ENCODE assay signal across 9 mouse cellular contexts in genomic region chr12:85825822-85826221, GRCm38 (mm10). TPM values are rescaled to one million over a fixed set of nuclear protein-coding genes. Genes with fewer than 3 reads are reported as not detected.
DNase-seq lines count a peak whose midpoint lies in the region; ATAC-seq lines count a peak whose summit lies in the region.
"Had no signal": no experiment of that assay in that cellular context is flagged by ENCODE, and none has a peak within 500 bp of the region (broad histone marks: within the 10 kb centered on the region; RNA-seq: fewer than 3 reads in every experiment).

No protein-coding gene starts in this region.

- no peak overlapping the region for H3K9ac ChIP-seq in liver, embryonic 11.5 days (ENCODE audit: low read depth, low read length)
- no peak overlapping the region for H3K9ac ChIP-seq in neural tube, embryonic 15.5 days (replicated peaks)

- H3K27ac ChIP-seq in liver, embryonic 11.5 days (ENCODE audit: low read depth, low read length): no peak overlapping the region
- H3K27ac ChIP-seq in neural tube, embryonic 15.5 days (replicated peaks): no peak overlapping the region

- H3K9me3 ChIP-seq in megakaryocyte, embryonic 14.5 days: no peaks in the 10 kb centered on the region
- H3K9me3 ChIP-seq in liver, embryonic 11.5 days (ENCODE audit: control insufficient read depth, low read length): no peaks in the 10 kb centered on the region
- H3K9me3 ChIP-seq in neural tube, embryonic 15.5 days (replicated peaks): no peaks in the 10 kb centered on the region

- H3K27me3 ChIP-seq in megakaryocyte, embryonic 14.5 days (replicated peaks): no peaks in the 10 kb centered on the region
- H3K27me3 ChIP-seq in liver, embryonic 11.5 days (replicated peaks; ENCODE audit: control insufficient read depth, insufficient read depth, low read length): no peaks in the 10 kb centered on the region
- no peaks in the 10 kb centered on the region for H3K27me3 ChIP-seq in neural tube, embryonic 15.5 days (replicated peaks)

- DNase-seq in heart, adult 11 months: peak; percentile 13
- DNase-seq in heart, postnatal 10 days: no peak
- DNase-seq in liver, embryonic 11.5 days (ENCODE audit: low spot score): no peak
- no peak for DNase-seq in gastrocnemius, postnatal 10 days
- no peak for DNase-seq in thymus, postnatal 0 days (ENCODE audit: low spot score)
- DNase-seq: spleen, adult 18-20 months had no signal

- WGBS in liver, embryonic 11.5 days: 63% methylated on average over 2 of the region's 2 CpGs
- 80% methylated on average over 2 of the region's 2 CpGs for WGBS in neural tube, embryonic 15.5 days

- peak overlapping the region; percentile 97 for H3K4me3 ChIP-seq in megakaryocyte, embryonic 14.5 days (replicated peaks)
- H3K4me3 ChIP-seq in liver, embryonic 11.5 days (ENCODE audit: low read depth, low read length): peak overlapping the region; percentile 70; the same call in 1 of the 2 replicates
- H3K4me3 ChIP-seq in neural tube, embryonic 15.5 days (replicated peaks): peak overlapping the region; percentile 80; the same call in 1 of the 2 replicates

- intact Hi-C loops in heart, postnatal 10 days (cut with DNase I): loop anchor here (10.0 kb wide), 1 partner anchor 481 kb away; no protein-coding TSS in a partner anchor

- peaks cover 54% of the 10 kb centered on the region for H3K36me3 ChIP-seq in megakaryocyte, embryonic 14.5 days (replicated peaks; ENCODE audit: low read length)
- peaks cover 4% of the 10 kb centered on the region; the same call in 1 of the 2 replicates for H3K36me3 ChIP-seq in liver, embryonic 11.5 days (ENCODE audit: control insufficient read depth, insufficient read depth, low read length)
- peaks cover 14% of the 10 kb centered on the region; the same call in 1 of the 2 replicates for H3K36me3 ChIP-seq in neural tube, embryonic 15.5 days

- H3K4me1 ChIP-seq in megakaryocyte, embryonic 14.5 days: peaks cover 61% of the 10 kb centered on the region
- peaks cover 4% of the 10 kb centered on the region; the same call in 1 of the 2 replicates for H3K4me1 ChIP-seq in liver, embryonic 11.5 days (replicated peaks; ENCODE audit: control insufficient read depth, insufficient read depth, low read length)
- H3K4me1 ChIP-seq in neural tube, embryonic 15.5 days: peaks cover 38% of the 10 kb centered on the region

- H3K4me2 ChIP-seq in liver, embryonic 11.5 days: peak overlapping the region; percentile 73
- peak overlapping the region; percentile 73 for H3K4me2 ChIP-seq in neural tube, embryonic 15.5 days

- no peak for ATAC-seq in megakaryocyte, adult 5-6 weeks (ENCODE audit: poor library complexity, severe bottlenecking)
- ATAC-seq in liver, embryonic 11.5 days (replicated peaks; ENCODE audit: low FRiP score): no peak
- no peak for ATAC-seq in neural tube, embryonic 15.5 days (ENCODE audit: low FRiP score)

RNA-seq across cellular contexts. Expression of gene Ttll5, which starts 1.4 kb away (rescaled TPM):
- 10 to 100 TPM; 14.2 to 15.3 TPM for total RNA-seq in heart, postnatal 10 days (2021)
- 5.8 and 6.6 TPM in 2 replicates for polyA plus RNA-seq in megakaryocyte, embryonic 14.5 days (2012; ENCODE audit: insufficient read depth, low replicate concordance)
- total RNA-seq in megakaryocyte, adult 5-6 weeks (2015): 7.2 and 7.7 TPM in 2 replicates
- 9.5 and 12.8 TPM in 2 replicates for total RNA-seq in megakaryocyte, adult 5-6 weeks (2017)
- polyA plus RNA-seq in liver, embryonic 11.5 days (2014; fragmentation: Nextera tagmentation; extraction: Ambion mirVana): 13.9 and 14.6 TPM in 2 replicates
- polyA plus RNA-seq in neural tube, embryonic 15.5 days (2015; fragmentation: Nextera tagmentation; extraction: Ambion mirVana): 10.7 and 14.9 TPM in 2 replicates
- total RNA-seq in gastrocnemius, postnatal 10 days (2021): 10 to 100 TPM in 1 of 2 experiments, 1 to 10 TPM in 1; 9.9 to 12.7 TPM
- 8.7 and 10.6 TPM in 2 replicates for polyA plus RNA-seq in thymus, postnatal 0 days (2015; fragmentation: Nextera tagmentation; extraction: Ambion mirVana)

RNA-seq across cellular contexts. Expression of gene Erg28, which starts 1.5 kb away (rescaled TPM):
- 10 to 100 TPM; 11.1 to 11.9 TPM for total RNA-seq in heart, postnatal 10 days (2021)
- 4.6 TPM in 1 of 2 replicates, not detected in the other for polyA plus RNA-seq in megakaryocyte, embryonic 14.5 days (2012; ENCODE audit: insufficient read depth, low replicate concordance)
- 51.8 and 56.9 TPM in 2 replicates for total RNA-seq in megakaryocyte, adult 5-6 weeks (2015)
- 65.9 and 78.8 TPM in 2 replicates for total RNA-seq in megakaryocyte, adult 5-6 weeks (2017)
- 138 and 141 TPM in 2 replicates for polyA plus RNA-seq in liver, embryonic 11.5 days (2014; fragmentation: Nextera tagmentation; extraction: Ambion mirVana)
- 109 and 110 TPM in 2 replicates for polyA plus RNA-seq in neural tube, embryonic 15.5 days (2015; fragmentation: Nextera tagmentation; extraction: Ambion mirVana)
- 10 to 100 TPM; 10.1 to 11.8 TPM for total RNA-seq in gastrocnemius, postnatal 10 days (2021)
- 83.8 and 92.9 TPM in 2 replicates for polyA plus RNA-seq in thymus, postnatal 0 days (2015; fragmentation: Nextera tagmentation; extraction: Ambion mirVana)

Comparison
In these comparisons a context has a peak if more than half of its experiments do, and no peak if none do; other contexts are left out.
1. RNA of gene Erg28, which starts 1.5 kb away (polyA plus RNA-seq): 138 to 141 TPM in liver, embryonic 11.5 days, 109 to 110 TPM in neural tube, embryonic 15.5 days and 83.8 to 92.9 TPM in thymus, postnatal 0 days; 4.6 TPM in megakaryocyte, embryonic 14.5 days; every median in the first group is over 10 times any median in the second.
2. Peak in every context shown above with its lines, with median percentiles within 50 percentile points of each other: H3K4me3 ChIP-seq.